Mouse (Mus musculus) ES-E14 (cell line): Measurements from ENCODE around the gene Kcnj14. TPM values are rescaled to one million over a fixed set of nuclear protein-coding genes. Genes with fewer than 3 reads are reported as not detected.

Experiments
- DNase-seq: peaks from one replicate; pipeline ENCODE4 v3.0.0-alpha.2; 2013; ENCODE audit warnings: low read depth, low spot score
- H3K27ac ChIP-seq: 2 replicates; pipeline ENCODE4 v1.5.1; 2012; ENCODE audit warnings: low read depth, mild to moderate bottlenecking, low read length, moderate library complexity, mixed read lengths; ENCODE audit not compliant: poor library complexity, insufficient read depth, severe bottlenecking
- H3K36me3 ChIP-seq: 2 replicates; pipeline ENCODE4 v1.6.1; 2012; ENCODE audit warnings: mild to moderate bottlenecking, low read length, moderate library complexity, mixed read lengths; ENCODE audit not compliant: control insufficient read depth, poor library complexity, insufficient read depth, severe bottlenecking
- H3K4me1 ChIP-seq, 2 experiments: fragments of 150-350 bp in 1 of 2; sonication (generic) in 1 of 2; 2 replicates each; pipeline ENCODE4 v1.6.1; 2012; ENCODE audit warnings: low read length in 2 of 2, mild to moderate bottlenecking in 1 of 2, mixed read lengths in 1 of 2; ENCODE audit not compliant: control insufficient read depth in 2 of 2, insufficient read depth in 2 of 2, poor library complexity in 1 of 2
- H3K4me3 ChIP-seq, 2 experiments: fragments of 150-350 bp in 1 of 2; sonication (generic) in 1 of 2; 2 replicates each; pipeline ENCODE4 v1.5.1; 2012; ENCODE audit warnings: low read length in 2 of 2, low read depth in 1 of 2, mild to moderate bottlenecking in 1 of 2, mixed read lengths in 1 of 2; ENCODE audit not compliant: insufficient read depth in 1 of 2, poor library complexity in 1 of 2, severe bottlenecking in 1 of 2
- H3K9ac ChIP-seq: 2 replicates; pipeline ENCODE4 v1.6.1; 2012; ENCODE audit warnings: low read depth, mild to moderate bottlenecking, low read length, mixed read lengths; ENCODE audit not compliant: poor library complexity, insufficient read depth, severe bottlenecking
- H3K9me3 ChIP-seq: fragments of 150-350 bp; sonication (generic); 2 replicates; pipeline ENCODE4 v1.6.1; 2012; ENCODE audit warnings: low read depth, mild to moderate bottlenecking, low read length; ENCODE audit not compliant: control insufficient read depth, insufficient read depth
- CHD2 ChIP-seq: IDR thresholded peaks from 2 replicates; pipeline ENCODE4 v1.6.1; 2014; ENCODE audit warnings: mild to moderate bottlenecking, low read depth, low read length, inconsistent platforms
- HCFC1 ChIP-seq: IDR thresholded peaks from 2 replicates; pipeline ENCODE4 v1.6.1; 2012; ENCODE audit warnings: low read length, inconsistent platforms, borderline replicate concordance; ENCODE audit not compliant: insufficient read depth
- MAFK ChIP-seq: IDR thresholded peaks from 2 replicates; pipeline ENCODE4 v1.6.1; 2014; ENCODE audit warnings: mild to moderate bottlenecking, low read depth, low read length, inconsistent platforms; ENCODE audit not compliant: insufficient read depth
- ZC3H11A ChIP-seq: IDR thresholded peaks from 2 replicates; pipeline ENCODE4 v1.6.1; 2012; ENCODE audit warnings: low read depth, mild to moderate bottlenecking, inconsistent platforms, low read length, borderline replicate concordance
- ZNF384 ChIP-seq: IDR thresholded peaks from 2 replicates; pipeline ENCODE4 v1.6.1; 2012; ENCODE audit warnings: low read depth, low read length, inconsistent platforms
- in situ Hi-C, 2 experiments: fragments of 600-800 bp; cut with MboI; formaldehyde crosslinking; loops; one replicate each; pipeline ENCODE4 v1.15.1; 2025; ENCODE audit warnings: low sequenced_read_pairs in 2 of 2, inconsistent platforms in 1 of 2; ENCODE audit not compliant: unreplicated experiment in 2 of 2
- total RNA-seq: library from RNA; depleted of rRNA; stranded (reverse); fragments of 300-350 nt; gene quantifications from 2 replicates; pipeline ENCODE4 v1.2.3, GENCODE M21; 2012; rRNA removed

Gene Kcnj14
- 1.6 and 2.6 TPM in 2 replicates for total RNA-seq

DNA sequence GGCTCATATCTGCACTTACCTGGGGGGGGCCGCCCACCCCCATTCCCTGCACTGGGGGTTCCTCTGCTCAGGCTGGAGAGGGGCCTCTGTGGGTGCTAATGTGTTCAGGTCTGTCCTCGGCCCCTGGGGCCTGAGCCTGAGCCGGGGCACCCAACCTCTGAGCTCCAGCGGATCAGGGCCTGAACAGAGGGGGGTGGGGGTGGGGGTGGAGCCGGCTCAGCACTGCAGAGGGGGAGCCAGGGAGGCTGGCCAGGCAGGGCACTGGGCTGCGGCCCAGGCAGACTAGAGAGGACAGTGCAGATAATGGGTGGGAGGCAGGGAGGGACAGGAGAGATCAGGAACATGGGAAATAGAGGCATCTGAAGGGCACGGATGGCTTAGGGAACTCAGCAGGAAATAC is at the start of gene Kcnj14:
Kcnj14 (minus strand) TSS at position 185 of the 400 bp plus-strand sequence.
- Histone ChIP-seq H3K4me3 (no peak within 1 kb of the TSS), H3K9me3 (no peaks in the 10 kb centered on the region), H3K4me1 (peaks cover 0 to 4% of the 10 kb centered on the region in 2 experiments; a peak in 1 of 4 replicates), H3K36me3 (peaks cover 62% of the 10 kb centered on the region), H3K9ac (no peak within 1 kb of the TSS), H3K27ac (no peak within 1 kb of the TSS)
- no peak for DNase-seq
- TF ChIP-seq MAFK (no peak), CHD2 (no peak), ZC3H11A (no peak), ZNF384 (no peak), HCFC1 (no peak)
- in situ Hi-C loops: no loop called here

DNA sequence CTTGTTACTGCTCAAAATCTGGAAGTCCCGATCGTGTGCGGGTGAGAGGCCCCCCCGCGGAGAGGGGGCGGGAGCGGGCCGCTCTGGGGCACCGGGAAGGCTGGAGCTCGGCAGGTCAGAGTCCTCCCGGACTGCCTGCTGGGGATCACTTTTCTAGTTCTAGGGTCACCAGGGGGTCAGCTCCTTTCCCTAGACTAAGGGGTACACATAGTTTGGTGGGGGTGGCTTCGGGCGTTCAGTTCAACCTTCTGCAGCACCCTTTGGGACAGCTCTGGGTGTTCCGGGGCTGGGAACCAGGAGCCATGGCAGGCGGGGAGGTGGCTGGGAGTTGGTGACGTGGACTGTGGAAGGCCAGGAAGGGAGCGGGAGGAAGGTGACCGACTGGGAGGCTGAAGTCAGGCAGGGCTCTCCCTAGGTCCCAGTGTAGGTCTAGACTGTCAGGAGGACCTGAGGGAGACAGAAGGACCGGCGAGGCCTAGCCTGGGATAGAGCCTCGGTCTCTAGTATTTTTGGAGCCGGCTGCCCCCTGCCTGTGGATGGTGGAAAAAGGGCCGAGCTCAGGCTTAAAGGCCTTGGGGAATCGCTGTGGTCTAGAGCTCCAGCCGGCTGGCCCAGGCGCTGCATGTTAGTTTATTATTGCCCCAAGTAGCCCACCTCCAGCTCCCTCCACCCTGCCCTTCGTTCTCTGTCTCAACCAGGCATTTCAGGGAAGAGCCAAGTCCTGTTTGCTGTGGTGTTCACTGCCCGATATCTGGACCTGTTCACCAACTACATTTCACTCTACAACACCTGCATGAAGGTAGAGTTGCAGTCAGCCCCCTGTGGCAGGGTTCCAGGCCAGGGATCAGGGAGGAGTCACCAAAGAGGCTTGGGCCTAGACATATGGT is 48.7 kb upstream of the Kcnj14 start:
- in situ Hi-C loops: no loop called here

DNA sequence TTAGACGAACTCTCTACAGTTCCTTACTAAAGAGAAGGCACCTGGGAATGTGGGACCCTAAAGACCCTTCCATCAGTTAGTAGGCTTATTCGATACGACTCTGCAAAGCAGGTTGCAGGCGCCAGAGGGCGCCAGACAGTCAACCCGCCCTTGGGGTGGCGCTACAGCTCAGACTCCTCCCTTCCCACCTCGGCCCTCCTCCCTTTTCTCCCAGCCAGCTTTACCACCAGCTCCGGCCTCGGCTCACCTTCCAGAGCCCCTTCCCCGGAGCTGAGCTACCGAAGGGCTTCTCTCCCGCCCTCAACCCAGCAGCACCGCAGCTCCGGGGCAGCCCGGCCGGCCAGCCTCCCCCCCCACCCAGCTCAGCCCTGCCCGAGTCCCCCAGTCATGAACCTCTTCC is 48.0 kb upstream of the Kcnj14 start, which contains the start of gene Kdelr1:
Kdelr1 (plus strand) TSS at position 149 of the 400 bp plus-strand sequence.
- H3K9ac ChIP-seq: peak within 1 kb of the TSS; percentile 93
- peak within 1 kb of the TSS; percentile 69 to 77 for H3K4me3 ChIP-seq
- peaks cover 13% of the 10 kb centered on the region for H3K36me3 ChIP-seq
- TF ChIP-seq CHD2 (no peak), MAFK (no peak), HCFC1 (no peak), ZNF384 (no peak), ZC3H11A (peak; percentile 21; the same call in 1 of the 2 replicates)
- DNase-seq: peak; percentile 83
- no peaks in the 10 kb centered on the region for H3K9me3 ChIP-seq
- H3K4me1 ChIP-seq: peaks cover 1 to 5% of the 10 kb centered on the region in 2 experiments; a peak in 2 of 4 replicates
- in situ Hi-C loops: no loop called here
- H3K27ac ChIP-seq: peak within 1 kb of the TSS; percentile 41

More for the DNA sequence above, 48.7 kb upstream of the Kcnj14 start:
- no peak for DNase-seq
- Histone ChIP-seq H3K27ac (peak overlapping the region; percentile 41), H3K9me3 (no peaks in the 10 kb centered on the region), H3K4me3 (peak overlapping the region; percentile 69 to 77), H3K36me3 (peaks cover 13% of the 10 kb centered on the region), H3K9ac (peak overlapping the region; percentile 93), H3K4me1 (peaks cover 1 to 5% of the 10 kb centered on the region in 2 experiments; a peak in 2 of 4 replicates)
- no peak for TF ChIP-seq HCFC1
- TF ChIP-seq ZNF384: no peak
- no peak for TF ChIP-seq CHD2
- TF ChIP-seq ZC3H11A: no peak
- TF ChIP-seq MAFK: no peak

DNA sequence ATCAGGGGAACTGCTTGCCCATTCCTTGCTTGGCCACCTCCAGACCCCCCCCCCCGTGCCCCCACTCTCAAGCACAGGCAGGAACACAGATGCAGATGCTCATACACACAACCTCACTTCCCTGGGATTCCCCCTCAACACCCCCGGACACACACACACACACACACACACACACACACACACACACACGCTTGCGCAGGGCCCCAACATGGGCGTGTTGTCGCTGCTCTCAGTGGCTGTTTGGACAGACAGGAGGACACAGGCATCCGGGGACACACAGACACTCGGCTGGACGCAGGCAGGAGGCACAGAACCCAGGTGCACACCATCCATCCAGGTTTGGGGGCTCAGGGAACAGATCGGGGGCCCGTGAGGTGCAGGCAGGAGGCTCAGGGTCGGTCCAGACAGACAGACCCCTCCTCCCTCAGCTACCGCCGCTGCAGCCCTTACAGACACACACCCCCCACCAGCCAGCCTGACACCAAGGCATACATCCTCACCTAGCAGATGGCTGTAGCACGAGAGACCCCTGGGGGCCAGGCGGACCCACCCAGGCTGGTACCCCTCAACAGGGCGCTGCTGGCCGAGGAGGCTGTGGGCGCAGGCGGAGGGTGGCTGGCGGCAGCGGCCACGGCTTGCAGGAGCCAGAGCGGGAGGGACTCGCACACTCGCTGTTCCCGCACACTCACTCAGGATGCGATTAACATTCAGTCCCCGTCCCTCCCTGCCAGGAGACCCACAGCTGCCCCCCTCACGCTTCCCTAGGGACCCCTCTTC is 45.9 kb upstream of the Kcnj14 start:
- in situ Hi-C loops: no loop called here
- H3K36me3 ChIP-seq: peaks cover 6% of the 10 kb centered on the region; the same call in 1 of the 2 replicates
- no peak for DNase-seq
- H3K9ac ChIP-seq: 0 out of 2 replicates have a peak overlapping the region, but pooled peaks have one; percentile 13
- peaks cover 1 to 11% of the 10 kb centered on the region in 2 experiments; a peak in 2 of 4 replicates for H3K4me1 ChIP-seq
- no peaks in the 10 kb centered on the region for H3K9me3 ChIP-seq
- no peak overlapping the region for H3K27ac ChIP-seq
- peak overlapping the region; percentile 52; a peak in 3 of 4 replicates for H3K4me3 ChIP-seq
- TF ChIP-seq CHD2 (no peak), HCFC1 (no peak), ZC3H11A (no peak), MAFK (no peak), ZNF384 (no peak)
